17 mouse cellular contexts compared by ENCODE assay signal in genomic region chr9:89449656-89450055, GRCm38 (mm10).
DNase-seq lines count a peak whose midpoint lies in the region; ATAC-seq lines count a peak whose summit lies in the region.
"Had no signal": no experiment of that assay in that cellular context is flagged by ENCODE, and none has a peak within 500 bp of the region (broad histone marks: within the 10 kb centered on the region; RNA-seq: fewer than 3 reads in every experiment).

No protein-coding gene starts in this region.

- no peak overlapping the region for H3K4me3 ChIP-seq in kidney, embryonic 15.5 days (replicated peaks)
- no peak overlapping the region for H3K4me3 ChIP-seq in neural tube, embryonic 15.5 days (replicated peaks)
- H3K4me3 ChIP-seq in hindbrain, embryonic 15.5 days = no peak overlapping the region
- H3K4me3 ChIP-seq: embryonic facial prominence, embryonic 15.5 days; forebrain, embryonic 13.5 days; gastrocnemius, adult 2 months; layer of hippocampus, adult 2 months; liver, embryonic 12.5 days; midbrain, embryonic 12.5 days had no signal

- no peak overlapping the region for H3K4me2 ChIP-seq in kidney, embryonic 15.5 days
- no peak overlapping the region for H3K4me2 ChIP-seq in neural tube, embryonic 15.5 days
- H3K4me2 ChIP-seq in hindbrain, embryonic 15.5 days = no peak overlapping the region
- H3K4me2 ChIP-seq: embryonic facial prominence, embryonic 15.5 days; forebrain, embryonic 13.5 days; heart, embryonic 11.5 days; liver, embryonic 12.5 days; midbrain, embryonic 12.5 days had no signal

- H3K27me3 ChIP-seq in kidney, embryonic 15.5 days = no peaks in the 10 kb centered on the region
- H3K27me3 ChIP-seq in neural tube, embryonic 15.5 days (replicated peaks) = no peaks in the 10 kb centered on the region
- H3K27me3 ChIP-seq in hindbrain, embryonic 15.5 days = no peaks in the 10 kb centered on the region
- H3K27me3 ChIP-seq: embryonic facial prominence, embryonic 15.5 days; forebrain, embryonic 13.5 days; liver, embryonic 12.5 days; midbrain, embryonic 12.5 days had no signal

- no peaks in the 10 kb centered on the region for H3K9me3 ChIP-seq in kidney, embryonic 15.5 days (replicated peaks)
- no peaks in the 10 kb centered on the region for H3K9me3 ChIP-seq in neural tube, embryonic 15.5 days (replicated peaks)
- no peaks in the 10 kb centered on the region for H3K9me3 ChIP-seq in hindbrain, embryonic 15.5 days
- H3K9me3 ChIP-seq: embryonic facial prominence, embryonic 15.5 days; forebrain, embryonic 13.5 days; liver, embryonic 12.5 days; midbrain, embryonic 12.5 days had no signal

- WGBS in kidney, embryonic 15.5 days = 45% methylated on average over 6 of the region's 6 CpGs
- 80% methylated on average over 6 of the region's 6 CpGs for WGBS in neural tube, embryonic 15.5 days
- 77% methylated on average over 6 of the region's 6 CpGs for WGBS in hindbrain, embryonic 15.5 days

- intact Hi-C loops in gastrocnemius, postnatal 36 days (cut with DNase I) = no loop called here

- H3K9ac ChIP-seq in kidney, embryonic 15.5 days = no peak overlapping the region
- H3K9ac ChIP-seq in neural tube, embryonic 15.5 days (replicated peaks) = no peak overlapping the region
- no peak overlapping the region for H3K9ac ChIP-seq in hindbrain, embryonic 15.5 days
- H3K9ac ChIP-seq: embryonic facial prominence, embryonic 15.5 days; forebrain, embryonic 13.5 days; liver, embryonic 12.5 days; midbrain, embryonic 12.5 days had no signal

- H3K4me1 ChIP-seq in kidney, embryonic 15.5 days = no peaks in the 10 kb centered on the region
- no peaks in the 10 kb centered on the region for H3K4me1 ChIP-seq in neural tube, embryonic 15.5 days
- no peaks in the 10 kb centered on the region for H3K4me1 ChIP-seq in hindbrain, embryonic 15.5 days (replicated peaks)
- H3K4me1 ChIP-seq: embryonic facial prominence, embryonic 15.5 days; liver, embryonic 12.5 days; midbrain, embryonic 12.5 days had no signal

- H3K36me3 ChIP-seq in kidney, embryonic 15.5 days = no peaks in the 10 kb centered on the region
- H3K36me3 ChIP-seq in neural tube, embryonic 15.5 days = no peaks in the 10 kb centered on the region
- no peaks in the 10 kb centered on the region for H3K36me3 ChIP-seq in hindbrain, embryonic 15.5 days
- H3K36me3 ChIP-seq: embryonic facial prominence, embryonic 15.5 days; liver, embryonic 12.5 days; midbrain, embryonic 12.5 days had no signal

- ATAC-seq in kidney, embryonic 15.5 days (replicated peaks; ENCODE audit: low FRiP score) = peak; percentile 76
- no peak for ATAC-seq in neural tube, embryonic 15.5 days (ENCODE audit: low FRiP score)
- ATAC-seq in hindbrain, embryonic 15.5 days (ENCODE audit: low FRiP score, low read depth) = 0 out of 2 replicates have a peak, but pooled peaks have one; percentile 42
- ATAC-seq: forebrain, embryonic 13.5 days; liver, embryonic 12.5 days had no signal

- H3K27ac ChIP-seq in kidney, embryonic 15.5 days = no peak overlapping the region
- no peak overlapping the region for H3K27ac ChIP-seq in neural tube, embryonic 15.5 days (replicated peaks)
- no peak overlapping the region for H3K27ac ChIP-seq in hindbrain, embryonic 15.5 days (replicated peaks)
- H3K27ac ChIP-seq: embryonic facial prominence, embryonic 15.5 days; forebrain, embryonic 13.5 days; gastrocnemius, adult 2 months; layer of hippocampus, adult 2 months; liver, embryonic 12.5 days; midbrain, embryonic 12.5 days had no signal

- DNase-seq in kidney, adult 9 months = no peak
- peak; percentile 34 for DNase-seq in neural tube, embryonic 10.5 days (ENCODE audit: extremely low spot score, low spot score)
- no peak for DNase-seq in gastrocnemius, postnatal 36 days
- DNase-seq in right cerebral cortex, postnatal 4 days = no peak
- DNase-seq: adrenal gland, adult 8-10 months; cerebellum, adult 9-10 months; gastrocnemius, adult 2 months; heart, postnatal 36 days had no signal
